ENCODE assay signal across 21 mouse cellular contexts in the genomic region with DNA sequence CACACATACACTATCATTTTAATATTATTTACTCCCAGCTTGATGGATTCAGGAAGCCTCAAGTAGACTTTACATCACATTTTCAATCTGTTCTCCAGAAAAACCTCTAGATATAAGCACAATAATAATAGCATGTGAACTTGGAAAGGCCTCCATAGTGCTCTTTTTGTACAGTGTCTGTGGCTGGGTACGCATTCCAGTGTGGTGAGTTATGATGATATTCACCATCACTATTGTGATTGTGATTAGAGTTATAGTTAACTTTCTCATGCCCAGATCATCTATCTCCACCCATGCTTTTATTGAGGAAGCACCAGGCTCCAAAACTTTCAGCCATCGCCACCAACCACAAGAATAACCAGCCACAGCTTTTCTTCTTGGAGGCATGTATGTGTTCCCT. TPM values are rescaled to one million over a fixed set of nuclear protein-coding genes. Genes with fewer than 3 reads are reported as not detected.
A peak's percentile ranks its signal among the peaks of the same experiment; 100 is the strongest.
DNase-seq lines count a peak whose midpoint lies in the region; ATAC-seq and TF ChIP-seq lines count a peak whose summit lies in the region.
"Had no signal": no experiment of that assay in that cellular context is flagged by ENCODE, and none has a peak within 500 bp of the region (broad histone marks: within the 10 kb centered on the region; RNA-seq: fewer than 3 reads in every experiment).

No protein-coding gene starts in this region.

- no peak overlapping the region for H3K4me3 ChIP-seq in kidney, postnatal 0 days (replicated peaks; ENCODE audit: low read depth, low read length)
- H3K4me3 ChIP-seq in megakaryocyte, embryonic 14.5 days (replicated peaks) = peak overlapping the region; percentile 38
- H3K4me3 ChIP-seq in liver, embryonic 16.5 days (ENCODE audit: low read depth, low read length) = no peak overlapping the region
- H3K4me3 ChIP-seq: embryonic facial prominence, embryonic 12.5 days; forebrain, embryonic 13.5 days; heart, adult 2 months; heart, embryonic 12.5 days; hindbrain, embryonic 10.5 days had no signal

- no peaks in the 10 kb centered on the region for H3K36me3 ChIP-seq in kidney, postnatal 0 days (ENCODE audit: insufficient read depth, low read length)
- peaks cover 14% of the 10 kb centered on the region for H3K36me3 ChIP-seq in megakaryocyte, embryonic 14.5 days (replicated peaks; ENCODE audit: low read length)
- no peaks in the 10 kb centered on the region for H3K36me3 ChIP-seq in liver, embryonic 16.5 days (ENCODE audit: control insufficient read depth, insufficient read depth)
- H3K36me3 ChIP-seq: embryonic facial prominence, embryonic 12.5 days; heart, embryonic 12.5 days; hindbrain, embryonic 10.5 days had no signal

- no peak overlapping the region for H3K4me2 ChIP-seq in kidney, postnatal 0 days (ENCODE audit: low read length)
- H3K4me2 ChIP-seq in liver, embryonic 16.5 days (ENCODE audit: low read depth, low read length) = no peak overlapping the region
- H3K4me2 ChIP-seq: embryonic facial prominence, embryonic 12.5 days; forebrain, embryonic 13.5 days; heart, embryonic 12.5 days; hindbrain, embryonic 14.5 days had no signal

- no peaks in the 10 kb centered on the region for H3K9me3 ChIP-seq in kidney, postnatal 0 days (replicated peaks; ENCODE audit: low read length)
- no peaks in the 10 kb centered on the region for H3K9me3 ChIP-seq in megakaryocyte, embryonic 14.5 days
- H3K9me3 ChIP-seq in liver, embryonic 16.5 days (replicated peaks; ENCODE audit: control insufficient read depth, low read length) = no peaks in the 10 kb centered on the region
- H3K9me3 ChIP-seq: embryonic facial prominence, embryonic 12.5 days; forebrain, embryonic 13.5 days; heart, embryonic 12.5 days; hindbrain, embryonic 10.5 days had no signal

- no peak overlapping the region for H3K9ac ChIP-seq in kidney, postnatal 0 days (ENCODE audit: low read depth, low read length)
- peak overlapping the region; percentile 3; the same call in 1 of the 2 replicates for H3K9ac ChIP-seq in liver, embryonic 16.5 days (ENCODE audit: low read depth, low read length)
- H3K9ac ChIP-seq: embryonic facial prominence, embryonic 12.5 days; forebrain, embryonic 13.5 days; forebrain, postnatal 0 days; heart, embryonic 12.5 days; hindbrain, embryonic 14.5 days had no signal

- H3K27ac ChIP-seq in kidney, postnatal 0 days = peak overlapping the region; percentile 36; the same call in 1 of the 2 replicates
- peak overlapping the region; percentile 83 for H3K27ac ChIP-seq in liver, embryonic 16.5 days (ENCODE audit: low read length)
- H3K27ac ChIP-seq: embryonic facial prominence, embryonic 12.5 days; forebrain, embryonic 13.5 days; heart, adult 2 months; hindbrain, embryonic 10.5 days; hindbrain, embryonic 14.5 days had no signal

- no peak for DNase-seq in kidney, postnatal 0 days (ENCODE audit: low spot score)
- no peak for DNase-seq in kidney, adult 9 months
- no peak for DNase-seq in thymus, postnatal 4 days
- no peak for DNase-seq in layer of hippocampus, postnatal 10 days (ENCODE audit: low spot score in 2 of 2)
- DNase-seq: adrenal gland, adult 8-10 months; adrenal gland, postnatal 36 days; cerebellum, adult 11 months; cerebellum, adult 8-10 months; cerebellum, postnatal 14 days; forebrain, postnatal 0 days; gastrocnemius, postnatal 14 days; heart, adult 2 months had no signal

- no peaks in the 10 kb centered on the region for H3K4me1 ChIP-seq in kidney, postnatal 0 days (replicated peaks; ENCODE audit: insufficient read depth, low read length)
- H3K4me1 ChIP-seq in megakaryocyte, embryonic 14.5 days = peaks cover 96% of the 10 kb centered on the region
- peaks cover 64% of the 10 kb centered on the region for H3K4me1 ChIP-seq in liver, embryonic 16.5 days (ENCODE audit: control insufficient read depth, low read depth, low read length)
- H3K4me1 ChIP-seq: forebrain, embryonic 13.5 days had no signal

- H3K27me3 ChIP-seq in kidney, postnatal 0 days (ENCODE audit: insufficient read depth, low read length) = no peaks in the 10 kb centered on the region
- no peaks in the 10 kb centered on the region for H3K27me3 ChIP-seq in megakaryocyte, embryonic 14.5 days (replicated peaks)
- no peaks in the 10 kb centered on the region for H3K27me3 ChIP-seq in liver, embryonic 16.5 days (ENCODE audit: control insufficient read depth, insufficient read depth, low read depth, low read length)
- H3K27me3 ChIP-seq: CH12.LX had no signal

- no peak for TF ChIP-seq CTCF in kidney, postnatal 0 days (IDR thresholded peaks at IDR 0.05; ENCODE audit: low read depth)

- 94% methylated on average over 2 of the region's 2 CpGs for WGBS in kidney, postnatal 0 days
- 94% methylated on average over 2 of the region's 2 CpGs for WGBS in liver, embryonic 16.5 days (ENCODE audit: insufficient replicate concordance)

- ATAC-seq in kidney, postnatal 0 days (replicated peaks; ENCODE audit: low FRiP score, low read depth) = no peak
- ATAC-seq in megakaryocyte, adult 5-6 weeks (ENCODE audit: poor library complexity, severe bottlenecking) = no peak
- no peak for ATAC-seq in liver, embryonic 16.5 days (ENCODE audit: low read depth)
- ATAC-seq: forebrain, embryonic 13.5 days; forebrain, postnatal 0 days had no signal

RNA-seq across cellular contexts. Expression of a gene that starts 9.5 kb away (rescaled TPM):
- 13.7 and 15.2 TPM in 2 replicates for polyA plus RNA-seq in kidney, postnatal 0 days (2015; fragmentation: Nextera tagmentation; extraction: Ambion mirVana)
- polyA plus RNA-seq in megakaryocyte, embryonic 14.5 days (2012; ENCODE audit: insufficient read depth, low replicate concordance) = 159 and 256 TPM in 2 replicates
- total RNA-seq in megakaryocyte, adult 5-6 weeks (2015) = 10.2 and 12.3 TPM in 2 replicates
- 23.5 and 26.8 TPM in 2 replicates for total RNA-seq in megakaryocyte, adult 5-6 weeks (2017)
- polyA plus RNA-seq in liver, embryonic 16.5 days (2015; fragmentation: Nextera tagmentation; extraction: Ambion mirVana) = 15.7 and 16.1 TPM in 2 replicates
- 1 to 10 TPM; 1.6 to 2.4 TPM for total RNA-seq in layer of hippocampus, postnatal 10 days (2021)

RNA-seq across cellular contexts. Expression of a gene that starts 10.2 kb away (rescaled TPM):
- 13.4 and 16.1 TPM in 2 replicates for polyA plus RNA-seq in kidney, postnatal 0 days (2015; fragmentation: Nextera tagmentation; extraction: Ambion mirVana)
- 0.40 and 4.2 TPM in 2 replicates for polyA plus RNA-seq in megakaryocyte, embryonic 14.5 days (2012; ENCODE audit: insufficient read depth, low replicate concordance)
- 0.30 and 0.65 TPM in 2 replicates for total RNA-seq in megakaryocyte, adult 5-6 weeks (2015)
- 0.44 and 1.4 TPM in 2 replicates for total RNA-seq in megakaryocyte, adult 5-6 weeks (2017)
- polyA plus RNA-seq in liver, embryonic 16.5 days (2015; fragmentation: Nextera tagmentation; extraction: Ambion mirVana) = 1.9 and 2.1 TPM in 2 replicates
- total RNA-seq in layer of hippocampus, postnatal 10 days (2021) = 1 to 10 TPM; 3.0 to 5.7 TPM

RNA-seq across cellular contexts. Expression of a gene that starts 30.5 kb away (rescaled TPM):
- polyA plus RNA-seq in kidney, postnatal 0 days (2015; fragmentation: Nextera tagmentation; extraction: Ambion mirVana) = 194 and 210 TPM in 2 replicates
- polyA plus RNA-seq in megakaryocyte, embryonic 14.5 days (2012; ENCODE audit: insufficient read depth, low replicate concordance) = 1,695 and 4,915 TPM in 2 replicates
- 156 and 191 TPM in 2 replicates for total RNA-seq in megakaryocyte, adult 5-6 weeks (2015)
- total RNA-seq in megakaryocyte, adult 5-6 weeks (2017) = 143 and 168 TPM in 2 replicates
- 180 and 190 TPM in 2 replicates for polyA plus RNA-seq in liver, embryonic 16.5 days (2015; fragmentation: Nextera tagmentation; extraction: Ambion mirVana)
- total RNA-seq in layer of hippocampus, postnatal 10 days (2021) = 100 to 1,000 TPM in 1 of 2 experiments, 10 to 100 TPM in 1; 92.7 to 115 TPM

RNA-seq across cellular contexts. Expression of a gene that starts 31.3 kb away (rescaled TPM):
- 68.5 and 70.4 TPM in 2 replicates for polyA plus RNA-seq in kidney, postnatal 0 days (2015; fragmentation: Nextera tagmentation; extraction: Ambion mirVana)
- polyA plus RNA-seq in megakaryocyte, embryonic 14.5 days (2012; ENCODE audit: insufficient read depth, low replicate concordance) = 27.7 and 49.5 TPM in 2 replicates
- total RNA-seq in megakaryocyte, adult 5-6 weeks (2015) = 53.9 and 55.6 TPM in 2 replicates
- total RNA-seq in megakaryocyte, adult 5-6 weeks (2017) = 34.1 and 41.4 TPM in 2 replicates
- 72.0 and 72.4 TPM in 2 replicates for polyA plus RNA-seq in liver, embryonic 16.5 days (2015; fragmentation: Nextera tagmentation; extraction: Ambion mirVana)
- total RNA-seq in layer of hippocampus, postnatal 10 days (2021) = 10 to 100 TPM; 68.0 to 70.4 TPM

RNA-seq across cellular contexts. Expression of a gene that starts 33.9 kb away (rescaled TPM):
- 5.8 and 7.0 TPM in 2 replicates for polyA plus RNA-seq in kidney, postnatal 0 days (2015; fragmentation: Nextera tagmentation; extraction: Ambion mirVana)
- 0.22 TPM in 1 of 2 replicates, not detected in the other for polyA plus RNA-seq in megakaryocyte, embryonic 14.5 days (2012; ENCODE audit: insufficient read depth, low replicate concordance)
- 2.2 and 2.3 TPM in 2 replicates for total RNA-seq in megakaryocyte, adult 5-6 weeks (2015)
- total RNA-seq in megakaryocyte, adult 5-6 weeks (2017) = 0.62 and 1.2 TPM in 2 replicates
- polyA plus RNA-seq in liver, embryonic 16.5 days (2015; fragmentation: Nextera tagmentation; extraction: Ambion mirVana) = 9.0 and 9.3 TPM in 2 replicates
- under 1 TPM; 0.37 to 0.54 TPM for total RNA-seq in layer of hippocampus, postnatal 10 days (2021)
